Mouse (Mus musculus) frontal cortex, postnatal 10 days (tissue): ENCODE data around the gene Ddi2.
A peak's percentile ranks its signal among the peaks of the same experiment; 100 is the strongest.

ENCODE experiments used
- DNase-seq, 2 experiments: peaks; one replicate each; pipeline ENCODE4 v3.0.0; 2022; ENCODE audit warnings: low spot score in 2 of 2, mixed read lengths in 1 of 2

The Ddi2 gene

GRCm38 (mm10) chr4:141688505-141688904 is 34.7 kb downstream of the Ddi2 start:
- DNase-seq: no peak

GRCm38 (mm10) chr4:141686525-141686924 is 36.7 kb downstream of the Ddi2 start:
- DNase-seq: no peak

- DNase-seq: no peak
Observed at GRCm38 (mm10) chr4:141686093-141686492, 37.1 kb downstream of the Ddi2 start.

- no peak for DNase-seq
Observed at GRCm38 (mm10) chr4:141685499-141685898, 37.7 kb downstream of the Ddi2 start, which contains the start of gene Rsc1a1. TSS of gene Rsc1a1 (minus strand) at chr4:141685599.

- no peak for DNase-seq
Observed at GRCm38 (mm10) chr4:141682706-141683230, 40.5 kb downstream of the Ddi2 start.

GRCm38 (mm10) chr4:141681767-141682166 is 41.5 kb downstream of the Ddi2 start:
- no peak for DNase-seq

GRCm38 (mm10) chr4:141680892-141681291 is 42.3 kb downstream of the Ddi2 start:
- no peak for DNase-seq

- DNase-seq: no peak
Observed at GRCm38 (mm10) chr4:141679016-141679415, 44.2 kb downstream of the Ddi2 start.

GRCm38 (mm10) chr4:141676462-141676979 is 46.7 kb downstream of the Ddi2 start:
- DNase-seq: no peak

GRCm38 (mm10) chr4:141672325-141672724 is 50.9 kb downstream of the Ddi2 start:
- no peak for DNase-seq

GRCm38 (mm10) chr4:141671389-141671788 is 51.8 kb downstream of the Ddi2 start:
- DNase-seq: no peak

- DNase-seq: no peak
Observed at GRCm38 (mm10) chr4:141669898-141670712, 53.1 kb downstream of the Ddi2 start.

- DNase-seq: no peak
Observed at GRCm38 (mm10) chr4:141664799-141665198, 58.4 kb downstream of the Ddi2 start, which contains the start of gene Plekhm2. TSS of gene Plekhm2 (minus strand) at chr4:141664899.

- DNase-seq: peak in 1 of 2 experiments; percentile 71
Observed at GRCm38 (mm10) chr4:141664011-141664745, 59.0 kb downstream of the Ddi2 start.

GRCm38 (mm10) chr4:141663122-141663931 is 59.9 kb downstream of the Ddi2 start:
- peak in 1 of 2 experiments; percentile 27 for DNase-seq

GRCm38 (mm10) chr4:141660884-141661283 is 62.3 kb downstream of the Ddi2 start:
- no peak for DNase-seq

- no peak for DNase-seq
Observed at GRCm38 (mm10) chr4:141659739-141660138, 63.5 kb downstream of the Ddi2 start.

GRCm38 (mm10) chr4:141658846-141659484 is 64.3 kb downstream of the Ddi2 start:
- DNase-seq: no peak

GRCm38 (mm10) chr4:141656932-141657331 is 66.3 kb downstream of the Ddi2 start:
- DNase-seq: no peak

GRCm38 (mm10) chr4:141655908-141656608 is 67.2 kb downstream of the Ddi2 start:
- peak in 1 of 2 experiments; percentile 32 for DNase-seq
